Mouse (Mus musculus): ENCODE measurements around the gene Espnl.

The Espnl gene

DNA sequence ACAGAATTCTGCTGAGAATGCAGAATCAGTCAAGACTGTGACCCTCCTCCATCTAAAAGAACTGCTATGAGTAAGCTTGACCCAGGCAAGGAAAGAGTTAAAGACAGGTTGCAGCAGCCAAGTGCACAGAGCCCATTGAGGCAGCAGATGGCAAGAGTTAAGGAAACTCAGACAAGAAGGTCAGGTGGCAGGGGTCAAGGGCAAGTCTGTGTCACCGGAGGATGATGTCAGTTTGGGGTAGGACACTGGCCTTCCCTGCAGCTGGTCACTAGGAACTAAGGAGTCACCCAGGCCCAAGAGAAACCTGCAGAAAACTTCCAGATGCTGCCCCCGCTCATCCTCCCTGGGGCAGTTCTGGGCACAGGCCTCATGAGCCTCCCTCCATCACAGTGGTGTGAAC lies 2.8 kb downstream of the Espnl start:
- DNase-seq = no peak

DNA sequence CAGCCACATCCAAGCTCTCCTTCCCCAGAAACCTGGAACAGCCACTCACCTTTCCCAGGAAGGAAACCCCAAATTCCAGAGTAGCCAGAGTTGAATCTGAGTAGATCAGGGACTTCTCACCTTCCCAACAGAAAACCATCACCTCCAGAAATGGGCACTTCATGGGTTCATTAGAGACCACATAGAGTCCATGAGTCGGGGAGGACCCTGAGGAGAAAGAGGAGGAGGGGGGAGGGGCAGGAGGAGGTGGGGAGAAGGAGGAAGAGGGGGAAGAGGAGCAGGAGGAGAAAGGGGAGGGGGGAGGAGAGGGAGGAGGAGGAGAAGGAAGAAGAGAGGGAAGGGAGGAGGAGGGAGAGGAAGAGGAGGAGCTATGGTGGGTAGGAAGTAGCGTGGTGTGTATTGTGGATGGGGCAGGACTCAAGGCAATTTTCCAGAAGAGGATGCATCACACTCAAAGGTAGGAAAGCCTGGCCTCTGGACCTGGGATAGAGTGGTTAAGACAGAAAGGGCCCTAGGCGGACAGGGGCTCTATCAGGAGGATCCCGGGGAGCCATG lies 3.7 kb downstream of the Espnl start:
- DNase-seq = no peak

DNA sequence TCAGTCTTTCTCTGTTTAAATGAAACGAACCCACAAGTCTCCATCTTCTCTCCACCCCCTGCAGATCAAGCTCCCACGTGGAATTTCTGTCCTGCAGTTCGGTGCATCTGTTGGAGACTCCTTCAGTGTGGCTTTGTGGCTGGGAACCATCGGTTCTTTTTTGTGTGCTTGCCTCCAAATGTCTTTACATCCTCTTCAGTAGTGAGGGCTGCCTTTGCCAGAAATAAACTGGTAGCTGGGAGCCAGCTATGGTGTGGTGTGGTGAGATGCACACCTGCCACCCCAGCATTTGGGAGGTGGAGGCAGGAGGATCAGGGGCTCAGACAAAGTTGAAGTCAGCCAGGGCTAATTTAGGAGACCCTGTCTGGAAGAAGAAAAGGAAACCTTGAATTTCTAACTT lies 10.2 kb downstream of the Espnl start:
- DNase-seq = no peak

DNA sequence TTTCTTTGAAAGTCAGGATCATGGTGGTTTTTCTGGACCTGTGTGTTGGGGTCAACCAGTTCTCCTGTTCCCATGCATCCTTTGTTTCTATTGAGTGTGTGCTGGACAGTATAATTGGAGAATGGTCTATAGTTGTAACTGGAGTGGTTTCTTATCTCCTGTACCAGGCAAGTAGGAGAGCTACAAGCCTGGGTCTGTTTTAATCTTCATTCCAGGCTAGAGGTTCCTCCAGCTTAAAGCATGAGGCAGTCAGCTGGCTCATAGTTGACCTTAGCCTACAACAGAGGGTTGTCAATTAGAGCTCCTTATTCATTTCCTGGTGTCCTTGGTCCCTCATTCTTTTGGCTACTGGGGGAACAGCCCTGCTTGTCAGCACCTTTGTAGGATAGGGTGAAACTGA lies 11.7 kb downstream of the Espnl start:
- no peak for DNase-seq

DNA sequence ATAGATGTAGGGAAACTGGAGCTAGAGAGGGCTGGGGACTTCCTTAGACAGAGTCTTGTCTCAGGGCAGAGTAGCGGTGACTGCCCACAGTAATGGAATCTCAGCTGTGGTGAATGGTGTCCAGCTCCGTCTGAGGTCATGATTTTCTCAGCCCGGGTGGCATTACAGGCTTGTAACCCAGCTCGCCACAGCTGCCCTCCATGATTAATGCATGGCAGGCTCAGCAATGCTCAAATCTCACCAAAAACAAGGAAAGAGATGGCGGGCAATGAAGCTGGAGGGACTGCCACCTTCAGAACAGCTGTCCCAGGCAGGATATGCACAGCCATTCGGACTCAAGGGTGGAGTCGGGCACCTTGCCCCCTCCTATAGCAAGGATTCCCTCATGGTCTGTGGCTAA lies 15.5 kb downstream of the Espnl start:
- no peak for DNase-seq

DNA sequence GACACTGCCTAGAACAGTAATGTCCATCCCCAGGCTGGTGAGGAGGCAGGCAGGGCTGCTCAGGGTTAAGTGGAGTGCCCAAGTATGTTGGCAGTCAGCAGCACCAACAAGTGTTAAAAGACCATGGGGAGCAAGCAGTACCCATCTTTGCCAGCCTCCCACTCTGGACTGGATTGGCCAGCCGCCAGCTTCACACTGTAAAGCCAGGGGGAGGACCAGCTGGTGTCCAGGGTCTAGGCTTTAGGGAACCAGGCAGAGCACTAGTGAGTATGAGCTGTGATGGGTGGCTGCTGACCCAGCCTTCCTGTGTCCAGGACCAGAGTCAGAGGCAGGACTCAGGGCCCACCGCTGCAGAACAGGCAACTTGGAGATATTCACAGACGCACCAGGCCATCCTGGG lies 22.1 kb downstream of the Espnl start:
- DNase-seq = peak; percentile 26 to 54

DNA sequence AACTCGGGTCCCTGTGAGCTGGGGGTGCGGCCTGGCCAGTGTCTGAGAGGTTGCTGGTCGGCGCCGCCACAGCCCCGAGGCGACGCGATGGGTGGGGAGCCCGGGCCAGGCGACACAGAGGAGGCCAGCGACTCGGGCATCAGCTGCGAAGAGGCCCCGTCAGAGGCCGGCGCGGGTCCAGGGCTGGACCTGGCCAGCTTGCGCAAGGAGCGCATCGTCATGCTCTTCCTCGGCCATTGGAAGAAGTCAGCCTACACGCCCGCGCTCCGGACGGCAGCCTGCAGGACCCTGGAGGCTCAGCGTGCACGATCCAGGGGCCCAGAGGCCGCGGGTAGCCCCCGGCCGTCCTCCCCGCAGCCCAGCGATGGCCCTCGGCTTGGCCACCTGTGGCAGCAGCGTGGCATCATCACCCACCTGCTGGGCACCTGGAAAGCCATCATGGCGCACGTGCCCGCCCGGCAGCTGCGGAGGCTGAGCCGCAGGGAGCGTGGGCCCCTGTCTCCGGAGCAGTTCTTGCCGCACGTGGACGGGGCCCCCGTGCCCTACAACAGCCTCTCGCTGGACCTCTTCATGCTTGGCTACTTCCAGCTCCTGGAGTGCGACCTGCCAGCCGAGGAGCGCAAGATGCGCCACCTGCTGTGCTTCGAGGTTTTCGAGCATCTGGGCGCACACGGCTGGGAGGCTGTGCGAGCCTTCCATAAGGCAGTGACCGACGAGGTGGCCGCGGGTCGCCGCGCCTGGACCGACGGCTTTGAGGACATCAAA lies 23.2 kb downstream of the Espnl start:
- DNase-seq = peak; percentile 52 to 54

DNA sequence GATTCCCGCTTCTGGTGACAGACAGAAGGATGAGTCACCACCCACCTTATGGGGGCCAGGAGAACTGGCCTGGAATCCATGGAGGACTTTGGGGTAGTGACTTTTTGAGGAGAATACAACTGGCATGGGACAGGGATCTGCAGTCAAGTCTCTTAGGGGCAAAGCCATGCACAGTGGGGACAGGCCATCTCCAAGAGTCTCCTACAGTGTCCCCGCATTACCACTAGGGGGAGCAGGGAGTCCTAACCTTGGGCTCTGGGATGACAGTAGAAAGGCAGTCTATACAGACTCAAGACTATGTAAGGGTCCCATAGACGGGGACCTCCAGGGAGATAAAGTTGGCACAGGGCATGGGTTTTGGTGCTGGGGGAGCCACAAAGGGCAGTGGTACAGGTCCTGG lies 25.0 kb downstream of the Espnl start:
- peak; percentile 79 to 81 for DNase-seq

DNA sequence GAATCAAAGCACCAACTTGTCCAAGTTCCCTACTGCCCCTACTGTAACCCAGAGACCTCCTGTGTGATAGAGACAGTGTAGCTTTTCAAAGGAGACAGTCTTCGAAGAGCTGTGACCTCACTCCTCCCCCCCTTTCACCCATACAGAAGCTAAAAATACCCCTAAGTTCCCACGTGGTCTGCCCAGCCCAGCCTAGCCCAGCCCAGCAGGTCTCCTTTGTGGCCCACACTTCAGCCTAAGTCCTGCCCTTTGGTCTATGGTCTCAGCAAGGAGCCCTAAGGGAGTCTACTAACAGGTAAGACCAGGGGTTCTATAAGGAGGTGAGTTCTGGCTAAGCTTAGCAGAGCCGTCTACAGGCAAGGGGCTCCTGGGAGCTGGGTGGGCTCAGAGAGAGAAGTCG lies 29.0 kb downstream of the Espnl start, which contains the start of gene Klhl30:
TSS of gene Klhl30 (plus strand) at position 176 of the 400 bp plus-strand sequence.
- DNase-seq = no peak

DNA sequence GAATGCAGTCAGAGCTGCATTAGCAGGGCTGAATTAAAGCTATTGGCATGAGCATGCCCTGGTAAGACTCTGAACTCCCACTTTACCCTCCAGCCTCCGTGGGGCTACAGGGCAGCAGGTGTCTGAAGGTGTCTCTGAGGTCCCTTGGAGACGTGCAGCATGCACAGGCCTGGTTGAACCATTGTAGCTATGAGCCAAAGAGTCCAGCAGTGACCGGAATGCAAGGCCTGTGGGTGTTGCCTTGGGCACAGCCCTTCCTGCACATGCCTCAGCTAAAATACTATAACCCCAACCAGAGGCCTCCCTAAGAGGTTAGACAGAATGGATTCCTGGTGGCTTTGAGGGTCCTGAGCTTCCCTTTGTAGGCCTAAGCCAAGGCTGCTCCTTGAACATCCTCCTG lies 29.4 kb downstream of the Espnl start:
- no peak for DNase-seq

DNA sequence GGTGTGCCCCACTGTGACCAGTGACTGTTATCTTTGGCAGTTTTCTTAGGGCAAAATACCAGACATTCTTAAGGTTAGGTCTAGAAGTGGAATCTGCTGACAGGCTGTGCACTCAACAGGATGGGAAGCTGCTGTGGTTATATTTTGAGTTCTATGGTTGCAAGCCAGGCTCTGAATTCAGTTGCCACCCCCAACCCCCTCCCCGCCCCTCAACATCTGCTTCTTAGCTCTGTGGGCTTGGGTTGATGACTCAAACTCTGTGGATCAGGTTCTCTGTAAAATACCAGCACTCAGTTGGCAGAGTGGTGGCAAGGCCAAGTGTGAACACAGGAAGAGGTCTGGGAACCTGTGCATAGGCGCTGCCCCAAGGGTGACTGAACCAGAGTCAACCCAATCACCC lies 30.4 kb downstream of the Espnl start:
- no peak for DNase-seq

DNA sequence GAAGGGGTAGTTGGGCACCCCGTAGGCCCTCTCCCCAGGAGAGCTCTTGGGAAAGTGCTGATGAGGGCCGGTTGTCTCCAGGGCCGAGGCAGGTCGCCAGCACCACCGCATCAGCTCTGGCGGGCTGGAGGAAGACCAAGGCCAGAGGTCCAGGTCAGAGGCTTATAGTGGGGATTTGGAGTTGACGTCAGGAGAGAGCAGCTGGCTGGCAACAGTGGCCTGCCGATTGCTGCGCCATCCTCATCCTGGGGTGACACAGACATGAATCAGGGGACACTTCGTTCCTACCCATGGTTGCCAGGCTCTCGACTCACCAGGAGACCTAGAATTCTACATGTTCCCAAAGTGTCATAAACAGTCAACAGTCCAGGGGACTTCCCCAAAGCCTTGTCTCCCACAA lies 34.2 kb downstream of the Espnl start:
- no peak for DNase-seq

DNA sequence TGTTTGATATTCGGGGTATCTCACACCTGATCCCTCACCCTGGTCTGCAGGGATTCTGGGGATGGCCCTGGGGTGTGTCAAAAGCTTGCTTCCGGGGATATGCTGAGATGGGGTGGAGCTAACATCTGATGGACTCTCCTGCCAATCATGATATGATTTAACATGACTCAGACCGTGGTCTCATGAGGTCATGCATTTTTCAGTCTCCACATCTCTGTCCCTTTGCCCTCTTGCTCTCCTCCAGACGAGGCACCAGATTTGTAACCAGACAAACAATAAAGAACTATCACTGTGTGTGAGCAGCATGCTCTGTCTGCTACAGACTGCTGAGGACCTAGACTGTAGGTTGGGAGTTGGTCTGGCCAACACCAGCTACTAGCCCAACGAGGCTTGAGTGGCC lies 40.2 kb downstream of the Espnl start:
- DNase-seq = no peak

DNA sequence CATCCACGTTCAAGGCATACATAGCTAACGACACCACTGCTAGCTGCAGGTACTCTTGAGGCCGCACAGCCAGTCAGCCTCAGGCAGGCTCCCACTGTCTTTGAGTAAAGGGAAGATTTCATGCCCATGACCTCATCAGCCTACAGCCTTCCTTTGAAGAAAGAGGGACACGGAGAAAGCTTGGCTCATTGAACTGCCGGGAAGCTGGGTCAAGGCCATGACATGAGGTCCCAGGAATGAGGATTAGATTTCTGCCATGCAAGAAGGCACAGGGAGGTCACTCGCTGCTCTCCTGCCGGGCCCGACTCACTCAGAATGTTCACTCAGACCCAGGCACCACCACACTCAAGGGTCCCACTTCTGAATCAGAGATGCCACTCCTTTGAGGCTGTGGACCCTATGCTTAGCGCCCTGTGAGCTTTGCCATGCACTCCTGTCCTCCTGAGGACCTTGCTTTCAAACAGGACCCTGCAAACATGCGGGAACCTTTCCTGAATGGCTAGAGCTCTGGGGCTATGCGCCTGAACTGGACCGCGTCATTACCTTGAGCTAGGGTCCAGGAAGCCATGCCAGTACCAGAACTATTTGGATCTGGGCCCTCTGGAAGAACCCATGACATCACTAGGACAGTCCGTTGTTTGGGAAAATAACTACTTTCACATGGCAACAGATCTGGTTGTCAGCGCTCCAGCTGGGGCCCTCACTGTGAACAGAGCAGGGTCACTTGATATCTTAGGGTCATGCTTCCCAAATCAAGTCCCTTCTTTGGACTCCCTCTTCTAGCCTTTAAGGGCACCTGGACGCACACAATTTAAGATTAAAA lies 43.2 kb downstream of the Espnl start:
- no peak for DNase-seq

DNA sequence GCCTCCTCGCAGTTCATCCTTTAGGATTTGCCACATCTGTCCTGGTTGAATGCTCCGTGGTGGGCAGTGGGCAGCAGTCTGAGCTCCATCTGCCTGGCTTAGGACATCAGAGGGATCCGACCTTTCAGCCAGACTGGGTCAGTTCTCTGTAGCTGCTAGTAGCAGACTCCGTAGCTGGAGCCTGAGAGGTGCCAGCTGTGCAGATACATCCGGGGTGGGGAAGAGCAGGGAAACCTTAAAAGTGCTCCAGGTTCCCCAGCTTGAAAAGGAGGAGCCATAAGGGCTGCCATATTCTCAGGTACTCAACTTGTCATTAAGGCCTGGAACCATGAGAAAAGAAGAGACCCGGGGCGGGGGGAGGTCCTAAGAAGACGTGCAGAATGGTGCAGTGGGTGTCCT lies 43.9 kb downstream of the Espnl start:
- DNase-seq = no peak

DNA sequence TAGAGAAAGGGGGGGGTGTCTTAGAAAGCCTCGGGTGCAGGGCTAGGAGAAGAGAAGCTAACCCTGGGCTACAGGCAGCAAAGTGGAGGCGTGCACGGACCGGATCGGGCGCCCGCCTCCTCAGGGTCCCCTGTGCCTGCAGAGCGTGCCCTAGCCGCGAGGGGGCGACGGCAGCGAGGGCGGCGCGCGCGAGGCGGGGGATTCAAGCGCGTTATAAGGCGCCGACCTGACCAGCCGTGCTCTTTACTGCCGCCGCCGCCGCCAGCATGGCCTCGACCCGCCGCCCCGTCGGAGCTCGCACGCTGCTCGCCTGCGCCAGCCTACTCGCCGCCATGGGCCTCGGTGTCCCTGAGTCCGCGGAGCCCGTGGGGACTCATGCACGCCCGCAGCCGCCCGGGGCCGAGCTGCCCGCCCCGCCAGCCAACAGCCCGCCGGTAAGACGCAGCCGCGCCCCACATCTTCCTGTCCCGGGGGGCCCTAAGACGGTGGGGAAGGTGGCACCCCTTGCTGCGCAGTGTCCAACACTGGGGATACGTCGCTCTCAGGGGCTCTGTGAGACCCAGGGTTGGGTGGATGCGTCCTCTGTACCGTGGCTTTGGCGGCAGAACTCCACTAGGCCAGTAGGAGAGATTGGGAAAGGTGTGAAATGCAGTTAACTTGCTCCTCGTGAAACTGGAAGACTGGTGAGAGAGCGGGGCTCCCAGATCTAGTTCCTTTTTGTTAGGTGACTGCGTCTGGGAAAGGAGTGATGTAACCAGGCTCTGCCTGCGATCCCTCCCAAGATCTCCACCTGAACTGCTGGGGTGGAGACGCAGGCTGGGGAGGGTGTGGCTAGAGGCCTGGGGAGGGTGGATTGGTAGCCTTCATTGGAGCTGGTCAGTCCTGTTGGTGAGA lies 44.6 kb downstream of the Espnl start, which contains the start of gene Erfe:
TSS of gene Erfe (plus strand) at position 216 of the 894 bp plus-strand sequence.
- peak; percentile 53 to 75 for DNase-seq

DNA sequence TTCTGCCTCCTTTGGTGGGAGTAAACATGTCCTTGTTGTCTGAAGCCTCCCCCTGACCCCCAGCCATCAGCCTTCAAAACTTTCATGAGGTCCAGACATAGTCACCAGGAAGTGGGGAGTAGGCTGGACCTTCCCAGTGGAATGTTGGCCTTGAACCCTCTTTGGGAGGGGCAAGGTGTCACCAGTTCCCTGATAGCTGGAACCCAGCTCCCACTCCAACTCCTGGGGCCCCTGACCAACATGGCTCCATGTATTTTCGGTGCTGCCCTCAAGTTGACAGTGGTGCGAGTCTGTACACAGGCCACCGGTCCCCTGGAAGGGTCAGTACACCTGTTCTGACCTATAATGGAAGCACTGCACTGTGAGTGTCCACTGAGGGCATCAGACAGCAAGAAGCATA lies 45.4 kb downstream of the Espnl start:
- no peak for DNase-seq

DNA sequence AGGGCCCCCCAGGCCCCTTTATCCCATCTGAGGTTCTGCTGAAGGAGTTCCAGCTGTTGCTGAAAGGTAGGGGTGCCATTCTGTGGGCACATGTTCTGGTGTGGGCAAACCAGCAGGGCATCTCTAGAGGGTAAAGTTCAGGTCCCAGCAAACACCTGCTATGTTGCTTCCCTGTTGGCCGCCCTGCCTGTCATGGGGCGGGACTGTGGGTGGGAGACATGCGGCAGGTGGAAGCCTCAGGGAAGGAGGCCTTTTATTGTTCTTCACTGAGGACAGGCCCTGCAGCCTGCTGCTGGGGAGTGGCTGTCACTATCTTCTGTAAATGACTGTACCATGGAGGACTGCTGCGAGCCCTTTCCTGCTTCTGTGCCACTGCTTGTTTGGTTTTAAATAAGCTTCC lies 47.5 kb downstream of the Espnl start:
- no peak for DNase-seq

DNA sequence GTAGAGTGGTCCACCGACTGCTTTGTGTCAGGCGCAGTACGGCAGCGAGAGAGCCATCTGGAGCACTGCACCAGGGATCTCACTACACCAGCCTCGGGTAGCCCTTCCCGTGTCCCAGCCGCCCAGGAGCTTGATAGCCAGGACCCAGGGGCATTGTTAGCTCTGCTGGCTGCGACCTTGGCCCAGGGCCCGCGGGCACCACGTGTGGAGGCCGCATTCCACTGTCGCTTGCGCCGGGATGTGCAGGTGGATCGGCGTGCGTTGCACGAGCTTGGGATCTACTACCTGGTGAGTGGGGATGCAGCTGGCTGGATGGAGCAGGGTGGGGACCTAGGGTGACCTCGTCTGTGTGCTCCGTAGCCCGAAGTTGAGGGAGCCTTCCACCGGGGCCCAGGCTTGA lies 48.2 kb downstream of the Espnl start:
- no peak for DNase-seq

DNA sequence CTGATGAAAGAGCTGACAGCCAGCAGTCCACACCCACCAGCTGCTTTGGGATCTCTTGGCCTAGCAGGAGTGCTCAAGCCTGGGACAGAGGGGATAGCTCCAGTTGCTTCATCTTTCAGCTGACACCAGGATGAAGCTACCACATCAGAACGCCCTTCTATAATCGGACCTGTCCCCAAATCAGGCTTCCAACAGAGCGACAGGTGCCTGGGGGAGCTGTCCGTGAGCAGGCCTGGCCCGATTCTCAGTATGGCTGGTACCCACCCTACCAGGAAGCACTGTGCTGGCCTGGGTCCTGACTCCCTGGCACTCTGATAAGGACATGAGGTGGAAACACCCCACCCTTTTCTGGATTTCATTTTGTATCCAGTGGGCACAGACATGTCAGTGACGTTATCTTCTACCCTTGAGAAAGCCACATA lies 51.5 kb downstream of the Espnl start:
- no peak for DNase-seq

DNA sequence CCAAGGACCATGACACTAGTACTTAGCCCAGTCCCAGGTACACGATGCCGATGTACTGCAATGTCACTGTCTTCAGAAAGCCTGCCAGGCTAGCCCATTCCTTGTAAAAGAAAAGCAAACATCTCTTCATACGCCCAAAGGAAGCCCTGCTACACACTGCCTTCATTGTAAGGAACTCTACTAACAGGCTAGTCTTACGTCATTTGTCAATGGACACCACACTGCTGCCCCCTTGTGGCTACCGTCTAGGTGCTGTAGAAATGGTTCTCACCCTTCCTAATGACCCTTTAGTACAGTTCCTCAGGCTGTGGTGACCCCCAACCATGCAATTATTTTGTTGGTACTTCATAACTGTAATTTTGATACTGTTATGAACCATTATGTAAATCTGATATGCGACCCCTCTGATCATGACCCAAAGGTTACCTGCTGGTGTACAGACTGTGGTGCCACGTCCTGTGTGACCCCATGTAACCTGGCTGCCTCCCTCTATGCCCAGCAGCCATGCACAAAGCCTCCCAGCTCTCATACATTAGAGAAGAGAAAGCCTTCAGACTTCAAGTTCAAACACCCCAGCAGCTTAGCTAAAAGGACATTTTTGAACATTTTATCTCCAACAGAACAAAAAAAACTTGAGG lies 58.7 kb downstream of the Espnl start:
- peak; percentile 85 to 94 for DNase-seq

DNA sequence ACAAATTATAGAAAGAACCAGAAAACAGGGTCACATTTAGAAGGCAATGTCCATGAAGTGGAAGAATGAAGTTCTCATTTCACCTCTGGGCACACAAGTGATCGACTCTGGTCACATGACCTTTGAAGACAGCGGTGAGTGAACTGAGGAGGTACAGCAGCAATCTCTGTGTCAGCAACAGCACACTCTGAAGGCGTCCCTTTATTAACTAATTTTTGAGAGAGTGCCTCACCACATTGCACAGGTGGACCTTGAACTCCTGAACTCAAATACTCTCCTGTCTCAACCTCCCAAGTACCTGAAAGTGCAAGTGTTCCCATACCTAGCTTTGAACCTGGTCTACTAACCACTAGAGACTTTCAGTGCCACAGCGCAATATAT lies 59.2 kb downstream of the Espnl start:
- no peak for DNase-seq
